Mouse (Mus musculus) spleen, adult 2 months (tissue): ENCODE results near the gene Ntf5.
"Not testable (repeated sequence)": the region's sequence is repeated elsewhere in the genome, so short reads cannot be mapped to it uniquely, and the experiment has no call there.

ENCODE experiments used
- CTCF ChIP-seq: fragments of 200-500 bp; IDR thresholded peaks from 2 replicates; pipeline ENCODE4 v1.5.1; 2011; ENCODE audit warnings: mild to moderate bottlenecking, inconsistent platforms; ENCODE audit not compliant: insufficient read depth, insufficient read length, insufficient replicate concordance; ENCODE audit errors: extremely low read depth
- POLR2A ChIP-seq: fragments of 200-500 bp; IDR thresholded peaks from 2 replicates; pipeline ENCODE4 v1.6.1; 2011; ENCODE audit warnings: low read depth, low read length, inconsistent platforms

DNA sequence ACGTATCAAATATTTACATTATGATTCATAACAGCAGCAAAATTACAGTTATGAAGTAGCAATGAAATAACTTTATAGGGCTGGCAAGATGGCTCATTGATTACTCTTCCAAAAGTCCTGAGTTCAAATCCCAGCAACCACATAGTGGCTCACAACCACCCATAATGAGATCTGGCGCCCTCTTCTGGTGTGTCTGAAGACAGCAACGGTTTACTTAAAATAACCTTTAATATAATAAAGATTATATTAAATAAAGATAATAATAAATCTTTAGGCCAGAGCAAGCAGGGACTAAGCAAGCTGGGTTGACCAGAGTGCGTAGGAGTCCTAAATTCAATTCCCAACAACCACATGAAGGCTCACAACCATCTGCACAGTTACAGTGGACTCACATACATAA, 49.4 kb downstream of the Ntf5 start:
- not testable (repeated sequence) for TF ChIP-seq POLR2A, CTCF
